Mouse (Mus musculus) granulocyte monocyte progenitor cell, adult 5-6 weeks (primary cell): ENCODE data around the gene Sucla2. TPM values are rescaled to one million over a fixed set of nuclear protein-coding genes. Genes with fewer than 3 reads are reported as not detected.
"Not testable (repeated sequence)": the region's sequence is repeated elsewhere in the genome, so short reads cannot be mapped to it uniquely, and the experiment has no call there.

ENCODE experiments used
- ATAC-seq: replicated peaks from 2 replicates; pipeline ENCODE4 v1.8.0; 2016; ENCODE audit warnings: mild to moderate bottlenecking, moderate TSS enrichment, inconsistent platforms; ENCODE audit not compliant: poor library complexity, severe bottlenecking
- total RNA-seq, 2 experiments: library from RNA; stranded (forward) in 1 of 2; stranded (reverse) in 1 of 2; fragments of 200-712, 200-1000 nt in 1 of 2; fragments of >200 nt in 1 of 2; fragmentation: Nextera tagmentation in 1 of 2; gene quantifications; 2 replicates each; pipeline ENCODE4 v1.2.3; 2014 to 2017

Sucla2 gene
- total RNA-seq, 2 experiments from 2014 or later: 56.4 to 94.7 TPM

DNA sequence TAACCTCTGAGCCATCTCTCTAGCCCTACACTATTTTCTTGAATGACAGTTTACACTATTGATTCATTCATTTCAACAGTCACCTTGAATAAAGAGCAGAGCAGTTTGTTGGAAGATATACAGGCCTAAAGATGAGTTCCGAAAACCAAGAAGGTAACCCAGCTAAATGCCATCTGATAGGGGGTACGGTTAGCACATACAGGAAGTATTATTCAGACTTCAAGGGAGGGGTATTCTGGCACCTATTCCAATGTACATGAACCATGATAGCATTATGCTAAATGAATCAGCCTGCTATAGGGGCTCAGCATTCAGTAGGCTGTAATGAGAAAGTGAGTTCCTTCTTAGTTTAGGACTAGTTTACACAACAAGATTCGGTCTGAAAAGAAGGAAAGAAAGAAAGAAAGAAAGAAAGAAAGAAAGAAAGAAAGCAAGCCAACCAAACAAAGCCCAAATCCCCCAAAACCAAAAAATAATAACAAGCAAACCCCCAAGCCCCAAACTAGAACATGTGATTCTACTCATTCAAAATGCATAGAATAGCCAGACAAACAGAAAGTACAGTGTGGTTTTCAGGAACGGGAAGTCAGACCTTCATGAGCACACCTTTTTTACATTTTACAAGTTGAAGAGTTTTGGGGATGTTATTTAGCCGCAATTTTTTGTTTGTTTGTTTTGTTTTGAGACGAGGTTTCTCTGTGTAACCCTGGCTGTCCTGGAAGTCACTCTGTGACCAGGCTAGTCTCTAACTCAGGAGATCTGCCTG, 16.3 kb upstream of the Sucla2 start:
- no peak for ATAC-seq

DNA sequence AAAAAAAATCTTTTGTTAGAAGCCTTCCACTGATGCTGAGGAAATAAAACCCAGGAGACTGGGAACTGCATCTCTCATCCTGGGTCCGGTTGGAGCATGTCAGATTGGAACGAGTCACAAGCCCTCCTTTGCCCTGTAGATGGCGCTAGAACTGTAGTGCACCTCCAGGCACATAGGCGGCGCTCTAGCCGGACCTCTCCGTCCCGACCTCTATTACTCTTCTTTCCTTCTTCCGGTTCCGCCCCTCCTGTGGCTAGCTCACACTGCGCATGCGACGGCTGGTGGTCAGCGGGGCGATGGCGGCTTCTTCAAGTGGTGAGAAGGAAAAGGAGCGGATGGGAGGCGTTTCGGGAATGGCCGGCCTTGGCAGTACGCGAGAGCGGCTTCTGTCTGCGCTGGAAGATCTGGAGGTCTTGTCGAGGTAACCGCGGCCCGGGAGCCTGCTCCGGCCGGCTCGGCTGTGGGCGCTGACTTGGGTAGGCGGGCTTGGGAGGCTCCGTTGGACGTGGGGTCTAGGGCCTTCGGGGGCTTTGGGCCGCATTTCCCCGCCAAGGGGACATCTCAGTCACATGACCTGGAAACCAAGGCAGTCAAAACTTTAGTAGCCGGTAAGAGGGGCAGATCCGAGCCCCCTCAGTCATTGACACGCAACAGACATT, 15.2 kb upstream of the Sucla2 start, which contains the start of gene Med4:
TSS of gene Med4 (plus strand) at position 261 of the 659 bp plus-strand sequence.
- ATAC-seq: peak; percentile 95

DNA sequence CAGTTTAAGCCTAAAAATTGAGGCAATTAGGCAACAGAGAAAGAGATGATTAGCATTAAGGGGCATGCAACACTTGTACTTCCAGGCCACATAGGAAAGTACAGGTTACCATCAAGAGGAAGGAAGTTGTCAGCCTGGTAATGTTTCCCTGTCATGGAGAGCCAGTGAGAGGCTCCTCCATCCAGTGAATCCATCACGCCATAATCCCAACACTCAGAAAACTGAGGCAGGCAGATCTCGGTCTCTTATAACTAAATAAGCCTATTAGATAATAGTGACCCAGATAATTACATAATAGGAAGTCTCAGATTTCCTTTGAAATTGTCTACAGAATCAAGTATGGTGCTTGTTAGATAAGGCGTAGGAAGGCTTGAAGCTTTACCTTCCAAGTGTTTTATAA, 983 bp upstream of the Sucla2 start:
- peak; percentile 28 for ATAC-seq

DNA sequence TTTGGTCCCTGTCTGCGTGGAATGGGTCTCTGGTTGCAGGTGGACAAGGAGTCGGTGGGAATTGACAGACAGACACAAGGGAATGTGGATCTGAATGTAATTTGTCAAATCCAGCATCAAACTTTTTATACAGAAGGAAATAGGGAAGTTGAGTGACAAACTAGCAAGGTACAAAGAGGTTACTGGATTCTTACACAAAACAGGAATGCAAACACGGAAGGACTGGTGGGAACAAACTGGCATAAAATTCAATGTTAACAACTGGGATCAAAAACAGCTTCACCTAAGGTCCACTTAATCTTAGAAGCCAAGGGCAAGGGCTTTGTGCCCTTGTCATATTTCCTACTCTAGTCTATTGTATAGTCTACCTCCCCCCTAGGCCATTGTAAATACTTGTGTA, 3.5 kb downstream of the Sucla2 start:
- not testable (repeated sequence) for ATAC-seq

DNA sequence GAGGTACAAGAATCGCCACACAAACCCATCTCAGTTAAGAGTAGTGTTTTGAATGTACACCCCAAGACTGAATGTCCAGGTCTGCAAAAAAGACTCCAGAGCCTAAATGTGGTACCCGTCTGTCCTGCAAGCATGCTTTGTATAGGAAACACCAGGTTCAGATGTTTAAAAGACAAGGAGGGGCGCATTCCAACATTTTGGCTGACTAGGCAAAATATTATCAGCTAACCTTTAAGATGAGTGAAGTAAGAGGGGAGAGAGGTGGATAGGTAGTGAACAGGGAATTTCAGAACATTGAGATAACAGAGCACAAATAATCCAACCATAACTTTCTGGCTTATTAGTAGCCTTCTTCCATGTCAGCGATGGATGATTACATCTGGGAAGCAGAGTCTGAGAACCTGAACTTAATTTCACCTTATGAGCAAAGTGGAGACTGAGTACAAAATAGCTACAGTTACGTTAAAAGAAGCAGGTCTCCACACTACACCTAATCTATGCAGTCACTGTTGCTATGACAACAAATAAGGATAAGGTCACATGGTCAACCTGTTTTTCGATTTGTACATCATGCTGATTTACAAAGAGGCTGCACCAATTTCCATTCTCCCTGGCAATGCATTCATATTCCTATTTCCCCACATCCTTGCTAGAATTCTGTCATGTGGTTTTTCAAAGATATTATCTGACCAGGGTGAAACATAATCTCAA, 8.8 kb downstream of the Sucla2 start:
- ATAC-seq: no peak

DNA sequence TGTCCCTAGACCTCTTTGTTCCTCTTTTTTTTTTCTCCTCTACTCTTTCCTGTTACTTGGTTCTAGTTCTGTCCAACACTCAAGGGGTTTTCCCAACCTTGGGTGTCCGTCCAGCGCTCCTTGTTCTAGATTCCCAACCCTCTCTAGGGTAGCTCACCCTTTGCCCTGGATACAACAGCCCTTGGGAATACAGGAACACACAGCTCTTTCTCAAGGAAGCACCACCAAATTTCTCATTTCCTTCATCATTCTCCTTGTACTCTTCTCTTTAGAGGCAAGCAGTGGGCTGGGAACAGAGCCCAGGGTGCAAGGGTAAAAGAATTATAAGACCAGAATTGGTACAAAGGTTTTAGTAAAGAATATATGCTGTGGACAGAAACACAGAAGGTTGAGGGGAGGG, 10.5 kb downstream of the Sucla2 start:
- ATAC-seq: no peak

DNA sequence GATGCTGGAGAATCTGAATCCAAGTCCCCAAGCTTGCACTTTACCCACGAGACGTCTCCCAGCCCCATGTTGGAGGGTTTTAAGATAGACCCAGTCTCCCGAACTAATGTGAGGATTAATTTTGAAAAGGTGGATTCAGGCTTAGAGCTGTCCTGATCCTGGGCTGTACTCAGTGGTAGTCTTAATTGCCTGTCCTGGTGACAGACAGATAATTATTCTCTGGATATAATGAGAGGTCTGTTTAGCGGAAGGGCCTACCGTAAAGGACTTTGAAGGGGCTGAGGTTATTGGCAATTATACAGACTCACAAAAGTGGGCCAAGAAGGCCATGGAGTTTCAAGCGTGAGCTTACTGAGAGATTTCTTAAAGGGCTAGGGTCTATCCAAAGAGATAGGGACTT, 18.7 kb downstream of the Sucla2 start:
- ATAC-seq: no peak

DNA sequence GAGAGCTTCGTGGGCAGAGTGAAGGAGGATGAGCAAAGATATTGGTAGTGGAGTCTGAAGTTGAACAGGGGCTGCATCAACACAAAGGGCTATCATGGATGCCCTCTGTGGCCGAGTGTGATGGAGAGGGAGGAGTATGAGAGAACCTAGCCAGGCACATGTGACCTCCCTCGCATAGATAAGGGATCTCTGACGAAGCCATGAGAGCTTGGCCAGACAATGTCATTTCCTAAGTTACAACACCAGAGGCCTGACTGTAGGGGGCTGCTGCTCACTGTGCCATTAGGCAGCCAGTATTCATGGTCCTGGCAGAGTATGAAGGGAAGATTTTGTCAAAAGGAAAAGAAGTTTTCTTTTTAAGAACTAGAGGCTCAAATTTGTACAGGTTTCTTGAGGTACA, 21.9 kb downstream of the Sucla2 start:
- ATAC-seq: peak; percentile 75

DNA sequence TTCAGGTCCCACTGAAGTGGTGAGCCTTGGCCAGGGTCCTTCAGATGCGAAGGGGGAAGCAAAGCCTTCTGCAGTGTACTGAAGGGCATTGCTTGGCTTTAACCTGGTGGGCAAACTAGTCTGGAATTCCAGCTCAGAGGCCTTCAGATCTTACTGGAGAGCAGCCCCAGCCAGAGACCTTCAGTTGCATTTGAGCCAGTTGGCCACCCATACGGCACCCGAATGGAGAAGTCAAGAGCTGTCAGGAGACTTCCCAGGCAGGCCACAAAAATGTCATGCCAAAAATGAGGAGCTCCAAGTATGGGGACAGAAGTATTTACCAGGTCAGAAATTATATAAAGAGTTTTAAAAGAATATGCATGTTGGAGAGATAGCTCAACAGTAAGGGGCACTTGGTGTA, 22.9 kb downstream of the Sucla2 start, which contains the start of gene Nudt15:
TSS of gene Nudt15 (minus strand) at position 192 of the 400 bp plus-strand sequence.
- no peak for ATAC-seq

DNA sequence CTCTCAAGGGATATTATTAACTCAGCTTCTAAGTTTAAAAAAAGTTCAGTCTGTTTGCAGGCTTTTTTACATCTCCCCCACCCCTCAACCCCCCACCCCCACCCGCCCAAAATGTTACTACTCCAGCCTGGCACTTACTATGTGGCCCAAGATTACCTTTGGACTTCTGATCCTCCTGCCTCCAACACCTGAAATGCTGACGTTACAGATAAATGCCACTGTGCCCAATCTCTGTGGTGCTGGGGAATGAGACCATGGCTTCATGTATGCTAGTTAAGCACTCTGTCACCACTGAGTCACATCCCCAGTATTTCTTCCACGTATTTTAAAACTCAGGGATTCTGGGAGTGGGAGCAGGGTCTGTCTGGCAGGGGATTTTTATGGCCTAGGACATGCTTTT, 25.2 kb downstream of the Sucla2 start:
- ATAC-seq: no peak

DNA sequence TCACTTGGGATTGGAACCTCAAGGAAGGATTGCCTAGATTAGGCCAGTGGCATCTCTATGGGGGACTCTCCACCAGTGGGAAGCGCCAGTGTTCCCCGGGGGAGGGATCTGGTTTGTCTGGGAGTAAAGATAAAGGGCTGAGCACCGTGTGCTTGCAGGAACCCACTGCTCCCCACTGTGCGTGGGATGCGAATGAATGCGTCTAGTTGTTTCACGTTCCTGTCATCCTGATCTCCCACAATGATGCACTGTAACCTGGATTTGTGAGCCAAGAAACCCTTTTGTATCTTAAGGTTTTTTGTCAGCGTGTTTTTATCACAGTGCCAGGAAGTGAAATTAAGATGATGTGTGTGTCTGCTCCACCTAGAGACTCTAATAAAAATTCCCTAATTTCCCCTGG, 25.6 kb downstream of the Sucla2 start:
- ATAC-seq: no peak

DNA sequence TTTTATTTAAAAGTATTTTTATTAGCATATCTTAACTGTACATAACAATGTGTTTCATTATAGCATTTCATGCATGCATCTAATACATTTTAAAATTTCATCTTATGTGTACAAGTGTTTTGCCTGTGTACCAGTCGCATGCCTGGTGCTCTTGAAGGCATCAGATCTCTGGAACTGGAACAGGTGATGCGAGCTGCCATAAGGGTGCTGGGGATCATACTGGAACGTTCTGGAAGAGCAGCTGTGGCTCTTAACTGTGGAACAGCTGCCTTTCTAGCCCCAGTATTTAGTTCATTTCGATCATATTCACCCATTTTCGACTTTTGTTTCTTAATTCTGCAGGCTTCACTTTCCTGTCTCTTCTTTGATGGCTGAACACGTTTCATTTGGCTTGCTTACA, 26.0 kb downstream of the Sucla2 start:
- ATAC-seq: no peak

DNA sequence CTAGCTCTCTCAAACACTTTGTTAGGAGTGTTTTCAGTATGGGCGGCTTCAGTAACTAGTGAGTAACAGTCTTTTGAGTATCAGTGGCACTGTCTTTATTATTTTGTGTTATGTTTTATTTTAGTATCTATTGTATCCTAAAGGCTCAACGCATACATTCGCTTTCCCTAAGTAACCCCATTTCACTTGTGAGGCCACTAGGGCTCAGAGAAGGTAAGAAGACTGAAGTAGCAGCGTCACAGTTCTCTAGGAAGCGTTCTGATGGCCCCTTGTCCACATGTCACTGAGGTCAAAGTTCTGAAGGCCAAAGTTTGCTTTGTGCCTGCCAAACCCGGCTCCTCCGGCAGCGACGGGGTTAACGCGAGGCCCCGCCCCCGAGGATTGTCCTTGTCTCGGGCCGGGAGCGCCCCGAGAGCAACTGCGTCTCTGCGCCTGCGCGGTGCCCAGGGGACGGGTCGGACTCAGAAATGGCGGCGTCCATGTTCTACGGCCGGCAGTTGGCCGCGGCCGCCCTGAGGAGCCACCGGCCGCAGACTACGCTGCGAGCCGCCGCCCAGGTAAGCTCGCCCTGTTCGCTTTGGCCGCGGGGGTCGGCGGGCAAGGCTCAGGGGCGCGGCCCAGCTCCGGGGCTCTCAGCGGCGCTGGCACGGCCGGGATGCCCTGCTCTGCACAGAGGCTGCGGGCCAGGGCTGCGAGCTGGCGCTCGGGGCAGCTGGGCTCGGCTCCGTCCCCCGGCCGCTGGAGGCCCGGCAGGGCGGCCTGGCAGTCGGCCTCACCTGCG, 27.4 kb downstream of the Sucla2 start:
- ATAC-seq: peak; percentile 98

DNA sequence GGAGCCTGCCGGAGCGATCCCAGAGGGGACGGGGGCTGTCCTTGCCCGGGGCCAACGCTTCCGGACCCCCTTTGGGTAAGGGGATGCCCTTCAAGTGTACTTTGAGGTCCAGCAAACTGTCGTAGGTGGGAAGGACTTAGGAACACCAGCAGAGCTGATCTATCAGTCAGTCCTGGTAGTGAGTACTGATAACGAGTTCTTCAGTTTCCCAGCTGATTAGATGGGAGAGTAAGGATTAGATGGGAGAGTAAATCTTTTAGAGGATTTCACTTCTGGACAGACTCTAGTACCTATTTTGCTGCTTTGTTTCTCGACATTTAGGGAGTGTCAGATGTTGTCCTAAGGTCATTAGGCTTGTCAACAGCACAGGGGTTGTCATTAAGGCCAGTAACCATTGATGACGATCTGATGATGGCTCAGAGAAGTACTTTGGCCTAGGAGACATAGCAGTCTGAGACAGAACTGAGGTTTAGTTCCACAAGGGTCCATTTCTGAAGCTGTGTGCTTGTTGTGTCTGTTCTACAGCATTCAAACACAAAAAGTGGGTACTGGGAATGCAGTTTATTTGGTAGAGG, 28.1 kb downstream of the Sucla2 start:
- no peak for ATAC-seq

DNA sequence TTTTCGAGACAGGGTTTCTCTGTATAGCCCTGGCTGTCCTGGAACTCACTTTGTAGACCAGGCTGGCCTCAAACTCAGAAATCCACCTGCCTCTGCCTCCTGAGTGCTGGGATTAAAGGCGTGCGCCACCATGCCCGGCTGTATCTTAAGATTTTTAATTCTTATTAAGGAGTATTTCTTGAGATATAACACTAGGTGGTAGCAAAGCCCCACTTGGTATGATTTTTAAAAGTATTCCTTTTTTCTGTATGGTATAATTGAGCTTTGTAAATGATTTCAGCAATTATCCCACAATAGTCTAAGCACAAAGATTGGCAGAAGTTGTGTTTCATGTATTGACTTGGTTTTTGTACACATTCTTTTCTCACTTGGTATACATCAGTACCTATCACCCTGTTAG, 44.7 kb downstream of the Sucla2 start:
- ATAC-seq: not testable (repeated sequence)

DNA sequence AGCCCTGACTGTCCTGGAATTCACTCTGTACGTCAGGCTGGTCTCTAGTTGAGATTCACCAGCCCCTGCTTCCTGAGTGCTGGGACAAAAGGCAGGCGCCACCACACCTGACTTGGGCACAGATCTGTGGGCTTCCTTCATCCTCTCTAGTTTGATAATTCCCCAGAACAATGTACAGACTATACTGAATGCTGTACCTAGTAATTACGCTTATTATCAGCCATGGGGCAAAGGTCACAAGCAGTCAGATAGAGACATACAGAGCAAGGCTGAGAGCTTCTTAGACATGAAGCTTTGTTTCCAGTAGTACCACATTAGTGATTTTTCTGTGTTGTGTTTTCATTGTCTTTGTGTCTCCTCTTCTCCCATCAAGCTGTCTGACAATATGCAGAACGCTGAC, 46.0 kb downstream of the Sucla2 start:
- ATAC-seq: no peak

DNA sequence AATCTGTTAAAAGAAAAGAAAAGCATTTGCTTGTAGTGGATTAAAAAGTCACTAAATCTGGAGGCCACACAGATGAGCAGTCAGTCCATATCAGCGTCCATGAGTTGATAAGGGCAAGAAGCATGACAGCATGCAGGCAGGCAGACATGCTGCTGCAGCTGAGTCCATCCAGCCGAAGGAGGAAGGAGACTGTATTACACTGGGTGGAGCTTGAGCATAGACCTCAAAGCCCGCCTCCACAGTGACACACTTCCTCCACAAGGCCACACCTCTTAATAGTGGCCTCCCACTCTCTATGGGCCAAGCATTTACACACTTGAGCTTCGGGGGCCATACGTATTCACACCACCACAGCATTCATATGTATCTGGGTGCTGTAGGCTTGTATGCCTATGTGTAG, 48.9 kb downstream of the Sucla2 start:
- 0 out of 2 replicates have a peak, but pooled peaks have one; percentile 20 for ATAC-seq

DNA sequence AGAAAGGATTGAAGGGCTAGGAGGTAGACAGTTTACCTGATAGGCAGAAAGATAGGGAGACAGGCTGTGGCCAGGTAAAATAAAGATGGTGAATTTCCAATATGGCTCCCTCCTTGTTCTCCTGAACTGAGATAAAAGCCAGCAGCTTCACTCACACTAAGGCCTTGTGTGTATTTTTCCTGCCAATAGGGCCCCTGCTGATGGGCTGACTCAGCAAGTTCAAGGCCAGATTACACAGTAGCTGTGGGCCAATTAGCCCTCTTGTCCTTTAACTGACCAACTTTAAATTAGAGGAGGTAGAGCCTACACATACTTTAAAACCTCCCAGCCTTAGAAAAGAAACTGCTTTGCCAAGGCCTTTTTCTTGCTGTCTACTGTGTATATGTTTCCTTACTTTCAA, 51.2 kb downstream of the Sucla2 start:
- ATAC-seq: no peak

DNA sequence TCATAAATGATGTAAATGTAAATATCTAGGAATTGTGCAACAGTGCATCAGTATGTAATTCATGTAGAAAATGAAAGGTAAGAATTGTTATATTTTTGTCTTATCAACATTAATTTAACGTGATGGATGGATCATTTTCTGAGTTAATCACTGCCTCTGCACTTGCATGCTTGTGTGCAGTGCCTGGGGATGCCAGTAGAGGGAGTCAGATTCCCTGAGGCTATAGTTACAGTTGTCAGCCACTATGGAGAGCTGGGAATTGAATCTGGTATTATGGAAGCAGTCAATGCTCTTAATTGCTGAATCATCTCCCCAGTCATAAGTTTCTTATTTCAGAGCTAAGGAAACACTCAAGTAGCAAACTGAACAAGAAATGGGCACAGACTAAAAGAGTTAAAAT, 63.0 kb downstream of the Sucla2 start:
- no peak for ATAC-seq

DNA sequence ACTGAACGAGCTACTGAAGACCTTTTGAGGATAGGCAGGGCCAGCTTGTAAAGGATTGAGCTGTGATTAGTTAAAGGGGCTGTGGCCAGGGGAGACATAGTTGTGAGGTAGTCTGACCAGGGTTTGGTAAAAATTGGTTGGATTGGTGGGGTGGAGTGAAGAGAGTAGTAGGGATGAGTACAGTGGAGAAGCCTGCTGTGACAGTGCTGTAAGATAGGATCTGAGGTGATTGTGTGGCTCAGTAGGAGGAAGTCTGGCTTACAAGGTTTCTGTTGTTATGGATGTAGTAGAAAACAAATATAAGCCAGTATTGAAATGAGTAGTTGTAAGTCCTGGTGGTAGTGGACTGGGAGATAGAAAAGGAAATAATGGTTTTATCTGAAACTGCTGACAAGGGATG, 67.0 kb downstream of the Sucla2 start:
- no peak for ATAC-seq
